Mouse (Mus musculus) cortical plate, adult 2 months (tissue): ENCODE measurements at regions not wholly inside any gene's neighbourhood (a gene's known extent, or its start where the extent isn't known, plus 50 kb on each side); places are given as distances from the start of the nearest gene placed in this dataset.

Source experiments
- CTCF ChIP-seq: fragments of 200-500 bp; IDR thresholded peaks from 2 replicates; pipeline ENCODE4 v1.5.1; 2011; ENCODE audit warnings: mild to moderate bottlenecking, control low read depth, low read length; ENCODE audit not compliant: insufficient read depth; ENCODE audit errors: extremely low read depth
- POLR2A ChIP-seq: fragments of 200-500 bp; IDR thresholded peaks from 2 replicates; pipeline ENCODE4 v1.6.1; 2011; ENCODE audit warnings: mild to moderate bottlenecking, low read length, control low read depth; ENCODE audit not compliant: insufficient read depth; ENCODE audit errors: extremely low read depth

DNA sequence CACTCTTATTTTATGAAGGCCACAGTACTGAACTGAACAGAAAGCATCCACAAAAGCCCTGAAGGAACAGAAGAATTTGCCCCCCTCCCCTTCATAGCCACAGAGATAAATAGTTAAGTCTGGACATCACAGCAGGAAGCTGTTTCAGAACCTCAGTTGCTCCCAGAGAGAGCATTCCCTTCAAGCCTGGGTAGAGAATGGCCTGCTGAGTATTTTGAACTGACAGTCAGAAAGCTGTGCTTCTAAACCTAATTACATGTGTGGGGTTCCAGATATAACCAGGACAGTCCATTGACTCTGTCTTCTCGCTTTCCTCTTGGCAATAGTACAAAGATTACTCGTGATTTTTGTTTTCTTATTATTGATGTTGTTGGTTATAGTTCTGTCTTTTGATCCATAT lies 376.4 kb upstream of the Dph6 start:
- TF ChIP-seq CTCF (no peak), POLR2A (no peak)
